Mouse (Mus musculus) bone marrow macrophage, adult 2 months (primary cell): ENCODE measurements around the gene Card10.

Experiments used
- CTCF ChIP-seq: IDR thresholded peaks from 2 replicates; pipeline ENCODE4 v1.5.1; 2012; ENCODE audit warnings: low read depth, mild to moderate bottlenecking, low read length, moderate library complexity
- POLR2A ChIP-seq: IDR thresholded peaks from 2 replicates; pipeline ENCODE4 v1.6.1; 2012; ENCODE audit warnings: mild to moderate bottlenecking, low read depth, low read length, borderline replicate concordance

DNA sequence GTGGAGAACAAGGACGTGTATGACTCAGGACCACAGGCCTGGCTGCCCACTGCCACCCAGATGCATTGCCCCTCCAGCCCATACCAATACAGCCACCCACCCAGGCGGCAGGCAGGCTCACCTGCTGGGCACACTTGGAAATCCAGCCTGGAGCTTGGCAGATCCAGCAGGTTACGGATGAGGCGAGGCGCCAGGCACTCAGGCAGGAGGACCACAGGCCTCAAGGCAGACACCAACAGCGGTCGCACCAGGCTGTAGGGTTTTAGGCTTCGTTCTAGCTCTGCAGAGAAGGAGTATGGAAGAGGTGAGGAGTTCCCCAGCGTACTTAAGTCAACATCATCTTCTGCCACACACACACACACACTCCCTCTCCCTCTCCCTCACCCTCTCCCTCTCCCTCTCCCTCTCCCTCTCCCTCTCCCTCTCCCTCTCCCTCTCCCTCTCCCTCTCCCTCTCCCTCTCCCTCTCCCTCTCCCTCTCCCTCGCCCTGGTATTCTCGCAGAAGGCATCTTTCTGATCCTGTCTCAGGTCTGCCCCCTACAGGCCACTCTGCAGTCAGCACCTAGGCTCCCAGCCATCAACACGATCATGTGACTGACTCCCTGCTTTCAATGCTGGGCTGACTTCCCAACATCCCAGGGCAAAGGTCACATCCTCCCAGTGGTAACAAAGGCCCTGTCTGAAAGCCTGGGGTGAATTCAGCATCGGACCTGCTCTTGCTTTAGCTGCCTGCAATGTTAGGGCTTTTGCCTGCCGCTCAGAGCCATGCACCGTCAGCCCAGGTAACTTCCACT is 24.6 kb downstream of the Card10 start:
- TF ChIP-seq POLR2A (no peak), CTCF (peak; percentile 34; the same call in 1 of the 2 replicates)
